Mouse (Mus musculus): ENCODE data around the gene Slc44a4. TPM values are rescaled to one million over a fixed set of nuclear protein-coding genes. Genes with fewer than 3 reads are reported as not detected.

Slc44a4 gene
- polyA plus RNA-seq (2012; fragmentation: generic; extraction: Trizol), result 14.6 TPM

- Histone ChIP-seq H3ac (ENCODE audit: control insufficient read depth, insufficient read length) (no peak within 1 kb of the TSS), H3K4me2 (ENCODE audit: low read depth) (peak within 1 kb of the TSS; percentile 50), H3K27me3 (ENCODE audit: control insufficient read depth, insufficient read depth, insufficient read length) (no peaks in the 10 kb centered on the region), H3K4me3 (no peak within 1 kb of the TSS), H3K36me3 (ENCODE audit: control insufficient read depth, insufficient read depth) (peaks cover 14% of the 10 kb centered on the region), H3K79me2 (ENCODE audit: control insufficient read depth, insufficient read depth) (no peaks in the 10 kb centered on the region)
- TF ChIP-seq TCF3 (IDR thresholded peaks at IDR 0.05; ENCODE audit: insufficient read length, low read depth) (no peak), E2F4 (IDR thresholded peaks at IDR 0.05; ENCODE audit: insufficient read depth) (no peak), MYOD1 (IDR thresholded peaks at IDR 0.05; ENCODE audit: control insufficient read depth in 1 of 3, insufficient read length in 2 of 3, low read depth in 2 of 3) (peak in 1 of 3 experiments; percentile 53), MYOG (IDR thresholded peaks at IDR 0.05; ENCODE audit: control insufficient read depth in 1 of 3, insufficient read depth in 1 of 3, insufficient read length in 2 of 3, low read depth in 2 of 3) (peak in 2 of 3 experiments; percentile 39 to 70)
These were observed at the start of gene Slc44a4 for GRCm38 (mm10) chr17:34913930-34914665. TSS of gene Slc44a4 (plus strand) at chr17:34914466.

GRCm38 (mm10) chr17:34865981-34866380 lies 48.3 kb upstream of the Slc44a4 start:
- TF ChIP-seq POLR2AphosphoS2 (IDR thresholded peaks at IDR 0.05; ENCODE audit: insufficient read length, low read depth) (no peak), MAX (IDR thresholded peaks at IDR 0.05; ENCODE audit: low read depth) (no peak), MYOG (IDR thresholded peaks at IDR 0.05; ENCODE audit: control insufficient read depth in 1 of 3, insufficient read depth in 1 of 3, insufficient read length in 2 of 3, low read depth in 2 of 3) (no peak), E2F4 (IDR thresholded peaks at IDR 0.05; ENCODE audit: insufficient read depth) (no peak), TCF12 (IDR thresholded peaks at IDR 0.05; ENCODE audit: insufficient read depth, poor library complexity, severe bottlenecking) (no peak), SRF (IDR thresholded peaks at IDR 0.05; ENCODE audit: control insufficient read depth, insufficient read length, low read depth) (no peak), TCF3 (IDR thresholded peaks at IDR 0.05; ENCODE audit: insufficient read length, low read depth) (no peak), REST (IDR thresholded peaks at IDR 0.05; ENCODE audit: insufficient read depth, insufficient read length) (no peak), POLR2A (IDR thresholded peaks at IDR 0.05; ENCODE audit: insufficient read length, low read depth) (no peak), MYOD1 (IDR thresholded peaks at IDR 0.05; ENCODE audit: control insufficient read depth in 1 of 3, insufficient read length in 2 of 3, low read depth in 2 of 3) (no peak), CEBPB (IDR thresholded peaks at IDR 0.05; ENCODE audit: insufficient read depth, poor library complexity, severe bottlenecking) (no peak), USF1 (IDR thresholded peaks at IDR 0.05; ENCODE audit: low read depth) (no peak)
- Histone ChIP-seq H3K79me2 (ENCODE audit: control insufficient read depth, insufficient read depth) (no peaks in the 10 kb centered on the region), H3K27me3 (ENCODE audit: control insufficient read depth, insufficient read depth, insufficient read length) (peaks cover 29% of the 10 kb centered on the region), H3K36me3 (ENCODE audit: control insufficient read depth, insufficient read depth) (no peaks in the 10 kb centered on the region), H3ac (ENCODE audit: control insufficient read depth, insufficient read length) (no peak overlapping the region), H3K4me2 (ENCODE audit: low read depth) (no peak overlapping the region), H3K4me3 (no peak overlapping the region)

- TF ChIP-seq POLR2A (IDR thresholded peaks at IDR 0.05; ENCODE audit: insufficient read length, low read depth), result no peak
- no peak for TF ChIP-seq SRF (IDR thresholded peaks at IDR 0.05; ENCODE audit: control insufficient read depth, insufficient read length, low read depth)
- TF ChIP-seq USF1 (IDR thresholded peaks at IDR 0.05; ENCODE audit: low read depth), result no peak
- no peak for TF ChIP-seq TCF12 (IDR thresholded peaks at IDR 0.05; ENCODE audit: insufficient read depth, poor library complexity, severe bottlenecking)
- no peak for TF ChIP-seq MYOG (IDR thresholded peaks at IDR 0.05; ENCODE audit: control insufficient read depth in 1 of 3, insufficient read depth in 1 of 3, insufficient read length in 2 of 3, low read depth in 2 of 3)
- TF ChIP-seq TCF3 (IDR thresholded peaks at IDR 0.05; ENCODE audit: insufficient read length, low read depth), result no peak
- TF ChIP-seq MAX (IDR thresholded peaks at IDR 0.05; ENCODE audit: low read depth), result no peak
- TF ChIP-seq CEBPB (IDR thresholded peaks at IDR 0.05; ENCODE audit: insufficient read depth, poor library complexity, severe bottlenecking), result no peak
- TF ChIP-seq POLR2AphosphoS2 (IDR thresholded peaks at IDR 0.05; ENCODE audit: insufficient read length, low read depth), result no peak
- TF ChIP-seq E2F4 (IDR thresholded peaks at IDR 0.05; ENCODE audit: insufficient read depth), result no peak
- TF ChIP-seq MYOD1 (IDR thresholded peaks at IDR 0.05; ENCODE audit: control insufficient read depth in 1 of 3, insufficient read length in 2 of 3, low read depth in 2 of 3), result no peak
- TF ChIP-seq REST (IDR thresholded peaks at IDR 0.05; ENCODE audit: insufficient read depth, insufficient read length), result no peak
These were observed 39.9 kb upstream of the Slc44a4 start for GRCm38 (mm10) chr17:34874321-34874720.

GRCm38 (mm10) chr17:34879336-34879879 lies 34.9 kb upstream of the Slc44a4 start, which contains the start of gene Zbtb12:
TSS of gene Zbtb12 (plus strand) at chr17:34879483.
- H3ac ChIP-seq (ENCODE audit: control insufficient read depth, insufficient read length), result no peak within 1 kb of the TSS
- H3K4me2 ChIP-seq (ENCODE audit: low read depth), result no peak within 1 kb of the TSS
- TF ChIP-seq MAX (IDR thresholded peaks at IDR 0.05; ENCODE audit: low read depth), result no peak
- no peak for TF ChIP-seq POLR2AphosphoS2 (IDR thresholded peaks at IDR 0.05; ENCODE audit: insufficient read length, low read depth)
- no peak for TF ChIP-seq CEBPB (IDR thresholded peaks at IDR 0.05; ENCODE audit: insufficient read depth, poor library complexity, severe bottlenecking)
- TF ChIP-seq E2F4 (IDR thresholded peaks at IDR 0.05; ENCODE audit: insufficient read depth), result no peak
- TF ChIP-seq TCF3 (IDR thresholded peaks at IDR 0.05; ENCODE audit: insufficient read length, low read depth), result no peak
- TF ChIP-seq POLR2A (IDR thresholded peaks at IDR 0.05; ENCODE audit: insufficient read length, low read depth), result no peak
- TF ChIP-seq MYOD1 (IDR thresholded peaks at IDR 0.05; ENCODE audit: control insufficient read depth in 1 of 3, insufficient read length in 2 of 3, low read depth in 2 of 3), result no peak
- TF ChIP-seq USF1 (IDR thresholded peaks at IDR 0.05; ENCODE audit: low read depth), result no peak
- no peak for TF ChIP-seq REST (IDR thresholded peaks at IDR 0.05; ENCODE audit: insufficient read depth, insufficient read length)
- TF ChIP-seq SRF (IDR thresholded peaks at IDR 0.05; ENCODE audit: control insufficient read depth, insufficient read length, low read depth), result no peak
- no peak for TF ChIP-seq MYOG (IDR thresholded peaks at IDR 0.05; ENCODE audit: control insufficient read depth in 1 of 3, insufficient read depth in 1 of 3, insufficient read length in 2 of 3, low read depth in 2 of 3)
- no peak for TF ChIP-seq TCF12 (IDR thresholded peaks at IDR 0.05; ENCODE audit: insufficient read depth, poor library complexity, severe bottlenecking)
- H3K36me3 ChIP-seq (ENCODE audit: control insufficient read depth, insufficient read depth), result no peaks in the 10 kb centered on the region
- H3K27me3 ChIP-seq (ENCODE audit: control insufficient read depth, insufficient read depth, insufficient read length), result no peaks in the 10 kb centered on the region
- no peak within 1 kb of the TSS for H3K4me3 ChIP-seq
- no peaks in the 10 kb centered on the region for H3K79me2 ChIP-seq (ENCODE audit: control insufficient read depth, insufficient read depth)

More at GRCm38 (mm10) chr17:34874321-34874720, 39.9 kb upstream of the Slc44a4 start:
- no peak overlapping the region for H3K4me2 ChIP-seq (ENCODE audit: low read depth)
- H3K4me3 ChIP-seq, result no peak overlapping the region
- H3K36me3 ChIP-seq (ENCODE audit: control insufficient read depth, insufficient read depth), result no peaks in the 10 kb centered on the region
- H3ac ChIP-seq (ENCODE audit: control insufficient read depth, insufficient read length), result no peak overlapping the region
- no peaks in the 10 kb centered on the region for H3K79me2 ChIP-seq (ENCODE audit: control insufficient read depth, insufficient read depth)
- H3K27me3 ChIP-seq (ENCODE audit: control insufficient read depth, insufficient read depth, insufficient read length), result no peaks in the 10 kb centered on the region
